11 mouse cellular contexts compared by ENCODE assay signal in the genomic region with DNA sequence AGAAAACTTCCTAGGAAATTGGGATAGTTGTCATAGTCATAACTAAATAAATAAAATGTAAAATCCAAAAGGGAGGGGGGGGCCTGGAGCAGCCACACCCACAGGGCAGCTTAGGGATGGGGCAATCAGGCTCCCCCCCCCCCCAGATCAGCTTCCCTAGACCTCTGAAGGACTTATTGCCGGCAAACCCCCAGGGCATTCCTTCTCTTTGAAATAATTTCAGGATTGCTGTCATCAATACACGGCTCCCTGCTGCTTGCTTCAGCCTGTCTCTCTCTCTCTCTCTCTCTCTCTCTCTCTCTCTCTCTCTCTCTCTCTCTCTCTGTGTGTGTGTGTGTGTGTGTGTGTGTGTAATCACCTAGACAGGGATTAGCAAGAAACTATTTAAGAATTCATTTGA.
DNase-seq lines count a peak whose midpoint lies in the region; ATAC-seq and TF ChIP-seq lines count a peak whose summit lies in the region.
"Had no signal": no experiment of that assay in that cellular context is flagged by ENCODE, and none has a peak within 500 bp of the region (broad histone marks: within the 10 kb centered on the region; RNA-seq: fewer than 3 reads in every experiment).

No protein-coding gene starts in this region.

- H3K4me3 ChIP-seq in E14TG2a.4 (replicated peaks; ENCODE audit: low read length) = peak overlapping the region; percentile 21; the same call in 1 of the 2 replicates
- H3K4me3 ChIP-seq in forebrain, embryonic 14.5 days (ENCODE audit: low read depth, low read length) = no peak overlapping the region

- no peak overlapping the region for H3K4me2 ChIP-seq in forebrain, embryonic 14.5 days (ENCODE audit: low read length)

- H3K27me3 ChIP-seq in E14TG2a.4 (ENCODE audit: insufficient read depth, low read length) = no peaks in the 10 kb centered on the region
- H3K27me3 ChIP-seq in forebrain, embryonic 14.5 days (replicated peaks; ENCODE audit: control insufficient read depth, insufficient read depth, low read length) = no peaks in the 10 kb centered on the region

- no peaks in the 10 kb centered on the region for H3K9me3 ChIP-seq in E14TG2a.4 (ENCODE audit: low read length)
- no peaks in the 10 kb centered on the region for H3K9me3 ChIP-seq in forebrain, embryonic 14.5 days (replicated peaks; ENCODE audit: control insufficient read depth, low read length)

- no peak for TF ChIP-seq CTCF in E14TG2a.4 (conservative IDR thresholded peaks at IDR 0.05; ENCODE audit: low read length)

- no peak for ATAC-seq in forebrain, embryonic 14.5 days
- ATAC-seq: liver, postnatal 0 days had no signal

- H3K27ac ChIP-seq in forebrain, embryonic 14.5 days (ENCODE audit: low read depth, low read length) = peak overlapping the region; percentile 45; the same call in 1 of the 2 replicates
- H3K27ac ChIP-seq: macrophage had no signal

- H3K36me3 ChIP-seq in E14TG2a.4 (ENCODE audit: insufficient read depth, low read length) = no peaks in the 10 kb centered on the region
- H3K36me3 ChIP-seq in forebrain, embryonic 14.5 days (ENCODE audit: control insufficient read depth, insufficient read depth, low read length) = no peaks in the 10 kb centered on the region

- H3K4me1 ChIP-seq in E14TG2a.4 (replicated peaks; ENCODE audit: low read depth, low read length) = peaks cover 80% of the 10 kb centered on the region
- peaks cover 29% of the 10 kb centered on the region for H3K4me1 ChIP-seq in forebrain, embryonic 14.5 days (ENCODE audit: control insufficient read depth, insufficient read depth, low read length)

- 0% methylated on average over 2 of the region's 2 CpGs for WGBS in forebrain, embryonic 14.5 days

- peak; percentile 48 for DNase-seq in embryo, embryonic 10.5 days (ENCODE audit: low spot score)
- DNase-seq in embryo, embryonic 9.5 days (ENCODE audit: extremely low spot score) = no peak
- no peak for DNase-seq in forebrain, embryonic 14.5 days (ENCODE audit: low spot score)
- peak; percentile 52 for DNase-seq in mesoderm, embryonic 11.5 days (ENCODE audit: low read depth, low spot score)
- DNase-seq in T-cell, adult 2 months (ENCODE audit: low spot score) = no peak
- DNase-seq in kidney, postnatal 36 days = no peak
- no peak for DNase-seq in layer of hippocampus, postnatal 10 days (ENCODE audit: low spot score in 2 of 2)
- DNase-seq: cerebellum, adult 11 months; liver, postnatal 0 days had no signal

- H3K9ac ChIP-seq in forebrain, embryonic 14.5 days (ENCODE audit: low read length) = no peak overlapping the region
- H3K9ac ChIP-seq: liver, postnatal 0 days had no signal

Comparison
In these comparisons a context has a peak if more than half of its experiments do, and no peak if none do; other contexts are left out.
1. DNase-seq: peak in embryo, embryonic 10.5 days (single experiment) and mesoderm, embryonic 11.5 days (single experiment); none in embryo, embryonic 9.5 days (single experiment), forebrain, embryonic 14.5 days (single experiment), T-cell, adult 2 months (single experiment), kidney, postnatal 36 days (0 of 2) and layer of hippocampus, postnatal 10 days (0 of 2).